Mouse (Mus musculus): ENCODE results near the gene Slc12a8.
"Not testable (repeated sequence)": the region's sequence is repeated elsewhere in the genome, so short reads cannot be mapped to it uniquely, and the experiment has no call there.

The Slc12a8 gene

DNA sequence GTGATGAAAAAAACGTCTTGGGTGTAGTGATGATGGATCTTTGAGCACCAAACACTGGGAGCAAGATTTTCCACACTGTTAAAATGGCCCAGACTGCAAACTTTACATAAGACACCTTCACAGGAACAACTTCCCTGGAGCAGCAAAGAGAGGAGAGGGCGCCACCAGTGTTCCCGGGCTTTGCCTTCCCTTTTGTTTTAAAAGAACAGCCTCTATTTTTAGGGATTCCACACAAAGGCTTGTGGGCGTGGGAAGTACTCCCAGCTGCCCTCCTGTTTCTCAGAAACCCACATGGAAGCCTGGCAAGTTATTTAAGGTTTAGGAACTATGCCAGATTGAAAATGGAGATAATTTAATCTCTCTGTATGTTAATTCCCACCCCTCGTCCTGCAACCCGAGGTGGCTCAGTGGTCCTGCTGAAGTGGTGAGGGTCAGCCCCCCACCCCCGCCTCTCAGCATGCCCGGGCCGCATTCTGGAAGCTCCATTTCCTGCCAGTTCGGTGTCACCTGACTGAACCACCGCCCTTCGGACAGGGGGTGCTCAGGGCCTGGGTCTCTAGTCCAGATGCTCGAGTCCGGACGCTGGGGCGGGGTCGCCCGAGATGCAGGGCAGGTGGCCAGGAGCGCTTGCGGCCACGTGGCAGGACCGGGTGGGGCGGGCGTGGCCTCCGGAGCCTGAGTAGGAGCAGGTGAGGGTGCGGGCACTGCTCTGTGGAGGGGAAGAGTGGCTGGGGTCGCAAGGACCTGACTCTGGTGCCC, at the start of gene Slc12a8:
Gene Slc12a8, plus strand, starts transcription at position 522 of the 759 bp plus-strand sequence.
- DNase-seq, result peak; percentile 51

DNA sequence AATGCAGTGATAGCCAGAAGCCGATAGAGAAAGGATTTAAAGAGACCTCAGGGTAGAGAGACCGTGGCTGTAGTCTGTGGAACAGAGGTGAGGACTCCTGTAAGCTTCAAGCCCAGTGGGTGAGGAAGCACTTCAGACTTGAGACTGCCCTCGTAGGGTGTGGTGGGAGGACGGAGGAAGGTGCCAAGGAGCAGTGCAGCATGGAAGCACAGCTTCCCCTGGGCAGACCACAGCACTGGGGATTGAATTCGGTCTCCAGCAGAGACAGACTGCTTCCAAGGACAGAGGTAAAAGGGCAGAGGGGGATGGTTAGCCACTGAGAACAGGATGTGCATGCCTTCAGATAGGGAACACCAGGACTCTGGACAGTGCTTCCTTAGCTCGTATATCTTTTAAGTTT, 49.7 kb upstream of the Slc12a8 start:
- peak; percentile 44 for DNase-seq

DNA sequence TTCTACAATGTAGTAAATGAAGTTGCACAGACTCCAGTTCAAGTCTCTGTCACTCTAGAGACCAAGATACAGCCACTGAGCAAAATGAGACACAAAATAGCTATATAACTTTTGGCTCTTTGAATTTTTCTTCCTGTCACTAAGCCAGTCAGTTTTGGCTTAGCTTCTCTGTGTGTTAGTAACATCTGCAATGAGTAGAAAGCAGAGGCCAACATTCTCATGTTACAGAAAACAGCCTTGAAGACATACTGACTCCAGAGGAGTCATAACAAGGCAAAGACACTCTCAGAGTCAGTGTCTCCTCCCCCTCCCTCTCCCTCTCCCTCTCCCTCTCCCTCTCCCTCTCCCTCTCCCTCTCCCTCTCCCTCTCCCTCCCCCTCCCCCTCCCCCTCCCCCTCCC, 47.2 kb upstream of the Slc12a8 start:
- DNase-seq, result no peak

DNA sequence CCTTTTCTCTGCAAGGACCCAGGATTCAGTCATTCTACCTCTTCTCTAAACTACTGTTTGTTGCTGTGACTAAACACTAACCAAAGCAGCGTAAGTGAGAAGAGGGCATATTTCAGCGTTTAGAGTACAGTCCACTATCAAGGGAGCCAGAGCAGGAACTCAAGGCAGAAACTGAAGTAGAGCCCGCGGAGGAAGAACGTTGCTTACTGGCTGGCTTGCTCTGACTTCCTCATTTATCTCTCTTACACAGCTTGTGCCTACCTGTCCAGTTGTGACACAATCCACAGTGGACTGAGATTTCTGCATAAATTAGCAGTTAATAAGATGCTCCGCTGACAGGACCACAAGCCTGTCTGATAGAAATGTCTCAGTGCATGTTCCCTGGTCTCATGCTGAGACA, 42.7 kb upstream of the Slc12a8 start:
- no peak for DNase-seq

DNA sequence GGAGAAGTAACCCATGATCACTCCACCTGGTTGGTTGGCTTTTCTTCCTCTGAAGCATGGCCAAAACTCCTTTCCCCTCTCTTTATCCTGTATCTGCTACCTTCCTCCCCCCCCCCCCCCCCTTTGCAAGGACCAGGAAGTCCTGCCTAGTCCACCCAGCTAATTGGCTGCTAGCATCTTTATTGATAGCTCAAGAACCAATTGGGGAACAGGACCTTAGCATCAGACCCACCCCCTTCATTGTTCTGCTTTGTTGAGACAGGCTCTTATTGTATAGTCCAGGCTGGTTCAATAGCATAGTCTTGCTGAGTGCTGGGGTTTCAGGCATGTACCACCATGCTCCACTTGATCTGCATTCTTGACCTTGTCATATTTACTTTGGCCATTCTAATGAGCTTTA, 37.2 kb upstream of the Slc12a8 start:
- DNase-seq, result no peak

DNA sequence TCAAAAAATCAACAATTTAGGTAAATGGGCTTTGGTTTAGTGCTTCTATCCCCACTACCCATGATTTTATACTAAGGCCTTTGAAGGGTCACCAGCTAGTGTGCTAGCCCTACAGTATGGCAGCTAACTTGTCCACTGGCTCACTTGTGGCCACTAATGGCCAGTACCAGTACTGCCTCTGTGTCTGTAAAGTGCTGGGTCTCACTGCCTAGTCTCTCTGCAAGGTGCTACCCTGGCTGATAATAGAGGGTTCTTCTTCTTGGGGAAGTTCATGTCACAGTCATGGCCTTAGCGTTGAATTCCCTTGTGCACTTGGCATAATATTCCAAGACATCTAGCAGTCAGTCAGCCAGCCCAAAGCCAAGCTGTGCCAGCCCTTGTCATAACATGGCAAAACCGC, 36.0 kb upstream of the Slc12a8 start:
- peak; percentile 37 for DNase-seq

DNA sequence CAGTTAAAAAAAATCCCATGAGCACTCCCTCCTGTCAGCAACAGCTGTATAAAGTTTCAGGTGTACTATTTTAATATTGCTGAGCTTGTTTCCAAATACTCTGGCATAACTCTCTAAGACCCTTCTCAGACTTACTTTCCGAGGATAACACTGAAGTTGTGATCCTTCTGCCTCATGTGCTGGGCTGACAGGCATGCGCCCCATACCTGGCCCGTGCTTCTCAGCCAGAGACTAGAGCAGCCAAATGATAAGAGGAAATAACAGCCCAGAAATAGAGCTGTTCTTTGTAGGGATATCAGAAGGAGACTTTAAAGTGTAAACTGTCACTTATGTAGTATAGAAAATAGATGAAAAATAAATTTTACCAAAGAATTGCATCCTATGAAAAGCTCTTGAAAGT, 34.8 kb upstream of the Slc12a8 start:
- DNase-seq, result no peak

DNA sequence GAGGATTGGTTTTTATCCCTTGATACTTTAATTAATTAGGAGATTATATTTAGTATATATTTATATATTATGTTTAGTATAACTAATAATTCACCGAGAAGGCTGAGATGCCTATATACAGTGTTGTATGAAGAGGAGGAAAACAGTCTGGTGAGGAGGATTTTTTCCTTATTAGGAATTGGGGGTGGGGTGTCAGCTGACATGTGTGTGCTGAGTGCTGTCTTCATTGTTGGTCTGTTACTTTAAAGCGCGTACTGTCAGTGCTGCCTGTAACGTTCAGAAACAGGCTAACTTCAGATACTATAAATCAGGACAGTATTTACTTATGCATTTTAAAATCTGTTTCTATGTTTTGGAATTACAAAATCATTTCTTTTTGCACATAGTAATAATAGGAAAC, 29.4 kb upstream of the Slc12a8 start:
- DNase-seq, result no peak

DNA sequence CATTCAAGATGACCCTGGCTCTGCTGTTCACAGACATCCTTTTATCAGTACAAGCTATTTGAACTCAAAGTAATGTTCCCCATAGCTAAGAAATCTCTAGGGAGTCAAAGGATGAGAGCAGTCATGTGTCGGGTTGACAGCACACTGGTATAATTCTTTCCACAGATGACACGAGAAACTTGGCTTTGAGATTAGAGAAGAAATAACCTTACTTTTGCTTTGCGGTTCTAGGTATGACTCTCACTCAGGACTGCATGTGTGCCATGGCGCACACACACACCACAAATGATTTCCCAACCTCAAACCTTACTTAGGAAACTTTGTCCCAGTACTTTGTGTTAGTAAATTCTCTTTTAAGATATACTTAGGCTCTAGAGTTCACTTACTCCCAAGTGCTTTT, 22.8 kb upstream of the Slc12a8 start:
- no peak for DNase-seq

DNA sequence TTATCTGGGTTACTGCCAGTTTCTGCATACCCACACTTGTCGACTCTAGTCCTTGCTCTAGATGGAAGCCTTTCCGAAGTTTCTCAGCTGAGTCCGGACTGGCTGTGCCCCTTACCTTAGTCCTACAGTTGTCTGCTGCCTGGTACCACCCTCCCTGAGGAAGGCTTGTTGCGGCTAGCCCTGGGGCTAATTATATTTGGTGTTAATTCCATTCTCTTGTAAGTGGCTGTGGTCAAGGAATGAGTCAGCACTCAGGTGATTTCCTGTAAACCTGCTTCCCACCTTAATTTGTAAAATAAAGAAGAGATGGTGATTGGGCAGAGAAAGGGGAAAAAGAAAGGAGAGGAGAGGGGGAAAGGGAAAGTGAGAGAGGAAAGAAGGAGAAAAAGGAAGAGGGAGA, 9.0 kb upstream of the Slc12a8 start:
- DNase-seq, result no peak

DNA sequence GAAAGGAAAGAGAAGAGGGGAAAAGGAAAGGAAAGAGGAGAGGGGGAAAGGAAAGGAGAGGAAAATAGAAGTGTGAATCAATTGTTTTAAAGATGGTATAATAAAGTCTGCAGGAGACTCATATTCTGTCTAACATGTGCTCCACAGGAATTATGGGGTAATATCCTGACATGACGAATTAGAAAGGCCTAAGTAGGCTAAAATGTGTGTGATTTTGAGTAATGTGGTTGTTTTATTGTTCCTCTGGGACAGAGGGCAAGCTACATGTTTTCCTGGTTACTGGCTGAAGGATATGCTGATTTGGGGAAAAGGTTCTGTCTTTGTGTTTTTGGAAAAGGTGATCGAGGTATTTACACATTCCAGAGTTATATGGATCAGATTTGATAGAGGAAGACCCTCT, 7.9 kb upstream of the Slc12a8 start:
- DNase-seq, result not testable (repeated sequence)

DNA sequence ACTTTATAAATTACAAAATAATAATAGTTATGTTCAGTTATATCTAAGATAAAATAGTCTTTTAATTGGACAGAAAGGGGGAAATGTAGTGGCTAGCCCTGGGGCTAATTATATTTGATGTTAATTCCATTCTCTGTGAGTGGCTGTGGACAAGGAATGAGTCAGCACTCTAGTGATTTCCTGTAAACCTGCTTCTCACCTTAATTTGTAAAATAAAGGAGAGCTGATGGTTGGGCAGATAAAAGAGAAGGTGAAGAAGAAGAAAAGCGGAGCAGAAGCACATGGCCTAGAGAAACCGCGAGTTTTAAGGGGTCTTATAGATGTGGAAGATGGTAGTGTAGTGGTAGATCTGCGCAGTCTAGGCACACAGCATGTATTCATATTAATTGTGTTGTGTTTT, 6.3 kb upstream of the Slc12a8 start:
- DNase-seq, result not testable (repeated sequence)

DNA sequence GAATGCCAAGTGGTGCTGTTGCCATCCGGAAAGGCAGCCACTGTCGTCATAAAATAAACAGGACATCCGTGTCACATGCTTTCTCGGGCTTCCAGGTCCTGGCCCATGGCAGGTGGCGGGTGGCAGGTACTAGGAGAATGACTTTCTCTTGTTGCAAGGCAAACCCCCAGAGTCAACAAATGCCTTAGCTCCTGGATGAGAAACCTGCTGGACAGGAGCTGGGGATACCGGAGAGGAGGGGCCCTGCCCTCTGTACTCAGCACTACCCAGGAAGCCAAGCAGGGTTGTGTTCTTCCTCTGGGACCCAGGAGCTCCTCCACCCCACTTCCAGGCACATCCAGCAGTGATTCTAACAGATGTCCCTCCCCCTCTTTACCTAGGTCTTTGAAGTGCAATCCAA, 4.6 kb upstream of the Slc12a8 start:
- no peak for DNase-seq

DNA sequence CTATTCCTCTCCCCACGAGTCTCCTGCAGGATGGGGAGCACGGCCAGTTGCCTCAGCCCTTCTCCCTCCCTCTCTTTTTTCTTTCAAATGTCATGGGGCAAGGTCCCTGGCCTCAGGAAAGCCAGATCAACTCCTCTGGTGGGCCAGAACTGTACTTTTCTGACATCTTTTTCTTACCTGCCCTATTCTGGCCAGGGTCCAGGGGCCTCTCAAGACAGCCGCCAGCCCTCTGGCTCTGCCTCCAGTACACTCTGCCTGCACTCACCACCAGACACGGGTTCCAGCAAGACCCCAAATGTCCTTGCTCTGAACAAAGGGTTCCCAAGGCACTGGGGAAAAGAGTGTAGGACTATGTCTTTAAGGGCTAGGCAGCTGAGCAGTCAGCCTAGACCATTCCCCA, 499 bp downstream of the Slc12a8 start:
- peak; percentile 24 for DNase-seq

DNA sequence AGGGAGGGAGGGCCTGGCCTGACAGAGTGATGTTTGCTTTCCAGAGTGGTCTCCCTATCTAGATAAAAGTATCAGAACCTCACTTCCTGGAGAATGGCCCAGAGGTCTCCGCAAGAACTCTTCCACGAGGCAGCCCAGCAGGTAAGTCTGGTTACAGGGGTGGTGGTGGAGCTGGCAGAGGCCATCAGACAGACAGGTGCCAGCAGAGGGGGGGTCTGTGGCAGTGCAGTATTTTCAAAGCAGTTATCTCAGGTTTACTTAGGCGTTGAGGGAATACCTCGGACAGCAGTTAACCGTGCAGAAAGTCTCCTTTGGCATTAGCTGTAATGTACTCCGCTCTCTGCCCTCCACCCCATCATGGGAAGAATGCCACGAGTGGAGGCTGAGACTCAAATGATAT, 1.1 kb downstream of the Slc12a8 start:
- no peak for DNase-seq

DNA sequence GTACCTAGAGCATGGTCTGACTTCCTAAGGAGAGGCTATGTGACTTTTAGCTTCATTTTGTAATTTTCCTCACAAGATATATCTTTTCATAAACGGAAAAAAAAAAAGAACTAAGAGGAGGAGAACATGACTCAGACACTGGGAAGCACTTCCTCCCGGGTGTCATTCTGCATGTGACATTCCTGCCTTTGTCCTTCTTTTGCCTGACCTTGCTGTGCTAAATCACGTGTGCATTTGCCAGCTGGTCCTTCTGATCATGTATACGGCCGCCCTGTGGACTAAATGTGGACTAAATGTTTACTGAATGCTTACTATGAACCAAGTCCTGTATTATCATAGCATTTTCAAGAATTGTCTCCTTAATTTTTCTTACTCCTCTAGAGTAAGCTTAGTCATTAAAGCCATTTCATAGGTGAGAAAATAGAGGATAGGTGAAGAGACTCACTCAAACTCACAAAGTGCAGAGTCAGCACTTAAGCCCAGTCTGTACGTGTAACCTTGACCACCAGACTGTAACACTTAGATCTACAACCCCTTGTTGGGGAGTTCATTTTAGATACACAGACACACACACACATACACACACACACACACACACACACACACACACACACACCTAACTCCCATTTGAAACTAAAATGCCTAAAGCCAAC, 2.9 kb downstream of the Slc12a8 start:
- no peak for DNase-seq

DNA sequence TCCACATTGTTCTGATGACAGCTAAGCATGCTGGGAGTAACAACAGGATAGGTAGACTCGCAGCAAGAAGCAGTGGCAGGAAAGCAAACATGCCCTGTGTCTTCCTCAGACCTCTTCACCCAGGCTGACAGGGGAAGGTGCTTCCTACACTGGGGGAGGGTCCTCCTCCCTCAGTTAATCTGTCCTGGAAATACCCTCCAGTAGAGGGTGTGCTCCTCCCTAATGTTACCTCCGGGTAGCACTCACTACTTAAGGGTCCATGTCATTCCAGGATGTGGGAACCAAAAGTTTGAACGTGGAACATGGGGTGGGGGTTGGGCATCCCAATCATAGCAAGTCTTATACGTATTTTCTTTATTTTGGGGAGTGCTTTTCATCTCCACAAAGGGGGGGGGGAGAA, 5.4 kb downstream of the Slc12a8 start:
- no peak for DNase-seq

DNA sequence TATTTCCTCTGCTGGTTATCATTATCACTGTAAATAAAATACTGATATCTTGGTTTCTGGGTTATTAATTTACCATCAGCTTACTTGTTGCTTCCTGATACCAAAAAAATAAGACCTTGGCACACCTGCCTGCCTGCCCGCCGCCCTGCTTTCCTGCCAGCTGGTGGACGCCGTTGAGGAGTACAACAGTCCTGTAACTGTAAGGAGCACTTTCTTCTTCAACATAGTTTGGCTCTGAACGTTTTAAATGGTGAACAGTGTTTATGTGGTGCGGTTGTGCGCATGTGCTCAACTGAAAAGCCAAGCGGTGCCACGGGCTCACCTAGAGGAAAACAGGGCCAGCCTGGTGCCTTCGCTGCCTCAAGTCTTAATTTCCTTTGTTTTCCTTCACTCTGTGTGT, 6.4 kb downstream of the Slc12a8 start:
- no peak for DNase-seq

DNA sequence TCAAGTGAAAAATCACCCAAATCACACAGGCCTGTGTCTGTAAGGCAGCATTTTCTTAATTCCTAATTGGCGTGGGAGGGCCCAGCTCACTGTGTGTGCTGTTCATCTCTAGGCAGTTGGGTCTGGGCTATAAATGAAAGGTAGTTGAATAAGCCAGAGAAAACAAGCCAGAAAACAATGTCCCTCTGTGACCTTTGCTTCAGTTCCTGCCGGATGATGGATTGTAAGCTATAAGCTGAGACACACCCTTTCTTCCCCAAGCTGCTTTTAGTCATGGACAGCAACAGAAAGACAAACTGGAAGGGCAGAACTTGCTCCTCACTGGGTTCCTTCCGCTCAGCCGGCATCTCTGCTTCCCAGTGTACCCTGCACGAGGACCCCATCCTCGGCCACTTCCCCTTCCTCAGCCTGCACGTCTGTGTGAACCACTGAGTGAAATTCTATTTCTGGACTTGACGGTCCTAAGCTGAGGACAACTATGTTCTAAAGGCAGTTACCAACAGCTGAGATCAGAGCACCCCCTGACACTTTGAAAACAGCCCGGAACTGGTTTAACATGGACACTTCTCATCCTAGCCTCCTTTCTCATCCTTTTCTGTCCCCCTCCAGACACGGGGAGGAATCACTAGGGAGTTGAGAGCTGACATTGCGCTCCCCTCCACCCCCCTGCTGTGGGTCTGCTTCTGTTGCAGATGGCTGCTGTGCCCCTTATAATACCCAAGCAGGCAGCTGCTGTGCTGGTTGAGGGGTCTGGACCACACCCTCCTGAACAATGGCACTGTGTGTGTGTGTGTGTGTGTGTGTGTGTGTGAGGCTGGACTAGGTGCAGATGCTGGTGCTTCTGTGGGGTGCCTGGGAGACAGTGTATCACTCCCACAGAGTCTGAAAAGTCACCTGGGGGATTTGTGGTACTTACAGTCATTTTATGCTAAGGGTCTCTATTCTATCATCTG, 12.7 kb downstream of the Slc12a8 start:
- DNase-seq, result no peak

DNA sequence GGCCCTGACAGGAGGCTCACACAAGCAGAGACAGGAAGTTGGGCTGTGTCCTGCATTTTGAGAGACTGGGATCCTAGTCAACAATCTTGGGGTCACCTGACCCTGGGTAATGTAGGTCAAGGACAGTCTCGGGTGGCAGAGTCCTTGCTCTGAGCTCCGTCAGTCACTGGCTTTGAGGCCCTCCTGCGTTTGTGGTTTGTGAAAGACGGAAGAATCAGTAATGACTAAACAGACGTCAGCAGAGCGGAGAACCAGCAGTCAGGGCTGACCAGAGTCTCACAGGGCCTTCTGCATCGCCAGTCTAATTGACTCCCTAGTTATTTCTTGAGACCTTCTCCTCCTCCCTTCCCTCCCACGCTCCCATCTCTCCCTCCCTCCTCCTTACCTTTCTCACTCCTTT, 14.1 kb downstream of the Slc12a8 start:
- no peak for DNase-seq

DNA sequence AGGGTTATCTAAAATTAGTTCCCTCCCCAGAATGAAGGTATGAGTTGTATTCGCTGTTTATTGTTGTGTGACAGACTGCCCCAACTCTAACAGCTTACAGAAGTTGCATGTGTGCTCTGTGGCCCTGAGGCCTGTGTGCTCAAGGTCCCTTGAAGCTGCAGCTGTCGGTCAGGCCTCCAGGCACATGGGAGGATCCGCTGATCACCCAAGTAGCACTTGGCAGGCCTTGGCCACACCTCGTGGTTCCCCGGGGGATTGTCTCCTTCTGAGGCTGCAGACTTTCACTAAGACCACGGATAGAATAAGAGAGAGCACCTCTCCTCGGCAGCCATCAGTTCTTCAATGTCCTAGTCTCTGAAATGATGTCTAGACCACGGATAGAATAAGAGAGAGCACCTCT, 19.3 kb downstream of the Slc12a8 start:
- no peak for DNase-seq

DNA sequence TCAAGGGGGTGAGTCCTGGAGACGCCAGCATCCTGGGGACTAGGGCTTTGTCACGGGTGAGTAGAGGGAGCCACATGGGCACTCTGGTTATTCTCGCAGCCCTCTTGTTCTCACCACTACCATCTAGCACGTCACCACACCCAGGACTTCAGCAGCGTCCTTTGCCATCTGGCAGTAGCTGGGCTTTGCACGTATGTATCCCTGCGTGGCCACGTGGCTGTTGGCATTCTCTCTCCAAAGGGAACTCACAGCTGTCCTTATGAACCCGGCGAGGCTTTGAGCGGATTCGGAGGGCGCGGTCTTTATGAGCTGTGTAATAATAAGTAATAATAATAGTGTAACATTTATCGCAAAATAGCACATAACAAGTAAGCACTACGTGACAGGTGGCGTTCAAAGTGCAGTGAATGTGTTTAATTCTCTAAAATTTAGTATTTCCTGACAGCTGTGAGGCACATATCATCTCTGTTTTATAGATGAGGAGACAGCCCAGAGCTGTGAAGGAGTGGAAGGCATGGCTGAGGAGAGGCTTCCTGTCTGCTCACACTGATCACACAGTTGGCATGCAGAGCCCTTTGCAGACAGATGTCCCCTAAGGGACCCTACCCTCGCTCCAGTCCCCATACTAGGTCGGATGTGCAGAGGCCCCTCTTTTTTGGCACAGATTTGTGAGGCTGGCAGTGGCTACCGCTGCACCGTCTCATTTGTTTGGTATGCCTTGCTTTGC, 20.5 kb downstream of the Slc12a8 start:
- DNase-seq, result no peak

DNA sequence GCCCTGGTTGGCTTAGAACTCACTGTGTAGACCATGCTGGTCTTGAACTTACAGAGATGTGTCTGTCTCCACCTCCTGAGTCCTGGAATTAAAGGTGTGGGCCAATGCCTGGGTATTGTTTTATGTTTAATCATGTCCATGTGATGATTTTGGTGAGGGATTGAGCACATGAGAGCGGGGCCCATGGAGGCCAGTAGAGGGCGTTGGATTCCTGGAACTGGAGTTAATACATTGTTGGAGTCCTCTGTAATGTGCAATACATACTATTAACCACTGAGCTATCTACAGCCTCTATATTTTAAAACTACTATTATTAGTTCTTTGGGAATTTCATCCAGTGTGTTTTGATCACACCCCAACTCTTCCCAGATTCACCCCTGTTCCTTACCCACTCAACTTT, 27.2 kb downstream of the Slc12a8 start:
- DNase-seq, result no peak
